Mouse (Mus musculus) brown adipose tissue, adult 24 weeks (tissue): ENCODE results near the gene Syce2. TPM values are rescaled to one million over a fixed set of nuclear protein-coding genes. Genes with fewer than 3 reads are reported as not detected.
"Not testable (repeated sequence)": the region's sequence is repeated elsewhere in the genome, so short reads cannot be mapped to it uniquely, and the experiment has no call there.

Experiments used
- H3K27ac ChIP-seq: fragments of 200-500 bp; replicated peaks from 2 replicates; pipeline ENCODE4 v1.5.1; 2012; ENCODE audit warnings: low read depth, mild to moderate bottlenecking, low read length
- H3K4me1 ChIP-seq: fragments of 200-500 bp; 2 replicates; pipeline ENCODE4 v1.6.1; 2012; ENCODE audit warnings: low read length, mixed read lengths; ENCODE audit not compliant: control insufficient read depth, insufficient read depth, insufficient read length
- H3K4me3 ChIP-seq: fragments of 200-500 bp; 2 replicates; pipeline ENCODE4 v1.5.1; 2012; ENCODE audit warnings: low read depth, mild to moderate bottlenecking, low read length, moderate library complexity; ENCODE audit not compliant: insufficient read depth
- polyA plus RNA-seq: library from polyadenylated mRNA; stranded (reverse); fragments of >200 nt; gene quantifications from 2 replicates; pipeline ENCODE4 v1.2.4, GENCODE M21; 2012; ENCODE audit not compliant: missing spikeins, insufficient read depth, insufficient read length

Gene Syce2
- polyA plus RNA-seq = 3.3 and 3.6 TPM in 2 replicates

DNA sequence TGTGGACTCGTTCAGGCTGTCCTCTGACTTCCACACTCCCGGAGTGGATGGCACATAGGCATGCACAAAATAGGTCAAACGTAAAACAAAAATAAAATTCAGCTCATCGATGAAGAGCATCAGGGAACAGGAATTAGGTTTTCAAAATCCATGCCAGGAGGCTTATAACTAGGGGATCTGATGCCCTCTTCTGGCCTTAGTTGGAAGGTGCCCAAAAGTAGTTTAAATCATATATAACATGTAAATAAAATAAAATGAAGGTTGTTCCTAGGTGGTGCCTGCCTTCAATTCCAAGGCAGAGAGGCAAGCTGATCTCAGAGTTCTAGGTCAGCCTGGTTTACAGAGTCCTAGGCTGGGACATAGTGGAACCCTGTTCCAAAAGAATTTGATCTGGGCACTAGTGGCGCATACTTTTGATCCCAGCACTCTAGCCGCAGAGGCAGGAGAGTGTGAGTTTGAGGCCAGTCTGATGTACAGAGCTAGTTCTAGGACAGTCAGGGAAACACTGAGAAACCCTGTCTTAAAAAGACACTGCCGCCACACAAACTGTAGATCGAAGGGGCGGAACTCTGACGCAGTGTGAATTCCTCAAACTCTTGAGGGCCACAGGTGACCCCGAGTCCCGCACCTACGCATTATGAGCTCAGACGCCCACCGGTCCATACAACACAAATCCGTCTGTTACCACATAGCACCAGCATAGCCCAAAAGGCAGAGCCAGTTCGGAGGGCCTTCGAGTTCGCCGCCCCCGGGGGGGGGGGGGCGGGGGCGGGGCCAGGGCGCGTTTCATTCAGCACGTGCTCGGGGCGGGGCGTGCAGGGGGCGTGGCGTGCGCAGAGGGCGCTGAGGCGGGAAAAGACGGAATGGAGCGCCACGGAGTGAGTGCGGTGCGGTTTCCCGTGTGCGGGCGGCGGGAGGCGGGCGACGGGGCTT, at the start of gene Syce2:
Syce2 (plus strand) TSS at position 736 of the 933 bp plus-strand sequence.
- Histone ChIP-seq H3K27ac (0 out of 2 replicates have a peak within 1 kb of the TSS, but pooled peaks have one; percentile 43), H3K4me1 (peaks cover 3% of the 10 kb centered on the region; the same call in 1 of the 2 replicates), H3K4me3 (peak within 1 kb of the TSS; percentile 67)

DNA sequence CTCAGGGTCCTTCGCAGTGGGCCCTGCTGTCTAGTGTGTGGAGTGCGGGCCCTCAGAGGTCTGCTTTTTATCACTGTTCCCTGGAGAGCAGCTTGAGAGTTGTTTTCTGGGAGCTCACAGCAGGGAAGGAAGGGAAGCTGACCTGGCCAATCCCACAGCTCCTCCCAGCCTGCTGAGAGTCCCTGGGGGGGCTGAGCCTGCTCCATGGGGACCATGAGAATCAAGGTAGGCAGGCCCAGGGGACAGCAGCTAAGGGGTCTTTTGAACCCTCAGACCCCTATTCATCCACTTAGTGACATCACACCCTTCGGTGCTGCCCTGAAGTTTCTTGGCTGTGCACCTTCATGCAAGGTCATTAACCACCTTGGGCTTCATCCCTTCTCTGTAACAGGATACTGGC, 49.2 kb upstream of the Syce2 start, which contains the start of gene Dand5:
Dand5 (minus strand) TSS at position 101 of the 400 bp plus-strand sequence.
- Histone ChIP-seq H3K4me3 (no peak within 1 kb of the TSS), H3K27ac (no peak within 1 kb of the TSS), H3K4me1 (no peaks in the 10 kb centered on the region)

DNA sequence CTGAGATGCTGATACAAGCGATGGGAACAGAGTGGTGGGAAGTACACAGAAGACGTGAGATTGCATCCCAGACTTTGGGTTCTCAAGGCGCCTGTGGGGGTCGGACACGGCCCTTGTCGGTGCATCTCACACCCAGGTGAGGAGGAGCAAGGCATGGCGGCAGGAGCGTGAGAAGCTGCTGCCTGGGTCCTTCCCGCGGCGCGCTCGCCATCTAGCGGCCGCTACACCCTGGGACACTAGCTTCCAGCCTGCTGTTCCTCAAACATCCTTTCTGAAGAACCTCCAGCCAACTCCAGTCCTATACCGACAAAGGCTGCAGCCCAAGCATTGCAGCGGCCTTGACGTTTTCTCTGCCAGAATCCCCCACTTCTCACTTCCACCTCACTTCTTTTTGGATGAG, 48.3 kb upstream of the Syce2 start:
- H3K27ac ChIP-seq = no peak overlapping the region
- no peaks in the 10 kb centered on the region for H3K4me1 ChIP-seq
- no peak overlapping the region for H3K4me3 ChIP-seq

DNA sequence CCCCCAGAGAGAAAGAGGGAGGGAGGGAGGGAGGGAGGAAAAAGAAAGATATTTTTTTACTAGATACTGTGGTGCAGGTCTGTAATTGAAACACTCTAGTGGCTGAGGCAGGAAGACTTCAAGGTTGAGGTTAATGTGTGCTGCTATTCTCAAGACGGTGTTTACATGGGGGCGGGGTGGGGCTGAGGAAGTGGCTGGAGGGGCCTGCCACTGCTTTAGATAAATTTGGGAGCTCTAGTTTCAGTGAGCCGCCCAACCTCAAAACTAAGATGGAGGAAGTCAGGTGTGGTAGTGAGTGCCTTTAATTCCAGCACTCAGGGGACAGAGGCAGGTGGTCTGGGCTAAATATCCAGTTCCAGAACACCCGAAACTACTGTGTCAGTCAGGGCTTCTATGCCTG, 46.3 kb upstream of the Syce2 start:
- Histone ChIP-seq H3K4me1 (no peaks in the 10 kb centered on the region), H3K27ac (no peak overlapping the region), H3K4me3 (no peak overlapping the region)

DNA sequence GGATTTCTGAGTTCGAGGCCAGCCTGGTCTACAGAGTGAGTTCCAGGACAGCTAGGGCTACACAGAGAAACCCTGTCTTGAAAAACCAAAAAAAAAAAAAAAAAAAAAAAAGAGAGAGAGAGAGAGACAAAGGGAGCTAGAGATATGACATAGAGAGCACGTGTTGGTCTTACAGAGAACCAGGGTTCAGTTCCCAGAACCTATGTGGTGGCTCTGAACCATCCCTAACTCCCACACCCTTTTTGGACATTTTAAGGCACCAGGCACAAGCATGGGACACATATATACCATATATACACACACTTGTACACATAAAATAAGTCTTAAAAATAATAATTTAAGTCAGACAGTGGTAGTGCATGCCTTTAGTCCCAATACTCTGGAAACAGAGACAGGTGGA, 45.4 kb upstream of the Syce2 start:
- not testable (repeated sequence) for H3K27ac ChIP-seq, H3K4me1 ChIP-seq, H3K4me3 ChIP-seq

DNA sequence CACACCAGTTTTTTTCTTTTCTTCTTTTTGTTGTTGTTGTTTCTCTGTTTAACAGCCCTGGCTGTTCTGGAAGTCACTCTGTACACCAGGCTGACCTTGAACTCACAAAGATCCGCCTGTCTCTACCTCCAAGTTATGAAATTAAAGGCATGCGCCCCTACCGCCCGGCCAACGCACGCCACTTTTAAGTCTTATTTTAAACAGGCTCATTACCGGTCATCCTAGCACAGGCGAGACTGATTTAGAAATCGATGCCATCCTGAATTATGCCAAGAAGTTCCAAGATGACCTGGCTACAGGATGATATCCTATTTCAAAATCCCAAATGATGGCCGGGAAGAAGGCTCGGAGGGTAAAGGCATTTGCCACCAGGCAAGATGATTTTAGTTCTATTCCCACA, 40.4 kb upstream of the Syce2 start, which contains the start of gene Gadd45gip1:
Gadd45gip1 (plus strand) TSS at position 33 of the 400 bp plus-strand sequence.
- H3K4me1 ChIP-seq = no peaks in the 10 kb centered on the region
- peak within 1 kb of the TSS; percentile 72 for H3K27ac ChIP-seq
- H3K4me3 ChIP-seq = peak within 1 kb of the TSS; percentile 86

DNA sequence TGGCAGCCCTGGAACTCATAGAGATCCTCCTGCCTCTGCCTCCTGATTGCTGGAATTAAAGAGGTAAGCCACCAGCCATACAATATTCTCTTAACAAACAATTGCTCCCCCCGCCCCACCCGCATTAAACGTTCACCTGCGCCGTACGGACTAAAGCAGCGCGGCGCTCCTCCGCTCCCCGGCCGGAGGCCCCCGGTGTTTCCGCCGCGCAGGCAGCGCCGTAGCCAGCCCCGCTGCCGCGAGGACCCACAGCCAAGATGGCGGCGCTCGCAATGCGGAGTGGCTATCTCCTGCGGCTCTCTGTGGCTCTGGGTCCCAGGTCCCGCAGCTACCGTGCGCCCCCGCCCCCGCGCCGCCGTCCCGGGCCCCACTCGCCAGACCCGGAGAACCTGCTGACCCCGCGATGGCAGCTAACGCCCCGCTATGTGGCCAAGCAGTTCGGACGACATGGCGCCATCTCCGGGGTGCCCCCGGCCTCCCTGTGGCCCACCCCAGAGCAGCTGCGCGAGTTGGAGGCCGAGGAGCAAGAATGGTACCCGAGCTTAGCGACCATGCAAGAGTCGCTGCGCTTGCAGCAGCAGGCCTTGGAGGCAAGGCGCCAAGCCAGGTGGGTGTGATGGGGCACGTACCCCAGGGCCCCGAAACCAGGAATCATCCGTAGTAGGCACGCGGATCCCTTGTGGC, 39.7 kb upstream of the Syce2 start:
- peak overlapping the region; percentile 72 for H3K27ac ChIP-seq
- peak overlapping the region; percentile 86 for H3K4me3 ChIP-seq
- no peaks in the 10 kb centered on the region for H3K4me1 ChIP-seq

DNA sequence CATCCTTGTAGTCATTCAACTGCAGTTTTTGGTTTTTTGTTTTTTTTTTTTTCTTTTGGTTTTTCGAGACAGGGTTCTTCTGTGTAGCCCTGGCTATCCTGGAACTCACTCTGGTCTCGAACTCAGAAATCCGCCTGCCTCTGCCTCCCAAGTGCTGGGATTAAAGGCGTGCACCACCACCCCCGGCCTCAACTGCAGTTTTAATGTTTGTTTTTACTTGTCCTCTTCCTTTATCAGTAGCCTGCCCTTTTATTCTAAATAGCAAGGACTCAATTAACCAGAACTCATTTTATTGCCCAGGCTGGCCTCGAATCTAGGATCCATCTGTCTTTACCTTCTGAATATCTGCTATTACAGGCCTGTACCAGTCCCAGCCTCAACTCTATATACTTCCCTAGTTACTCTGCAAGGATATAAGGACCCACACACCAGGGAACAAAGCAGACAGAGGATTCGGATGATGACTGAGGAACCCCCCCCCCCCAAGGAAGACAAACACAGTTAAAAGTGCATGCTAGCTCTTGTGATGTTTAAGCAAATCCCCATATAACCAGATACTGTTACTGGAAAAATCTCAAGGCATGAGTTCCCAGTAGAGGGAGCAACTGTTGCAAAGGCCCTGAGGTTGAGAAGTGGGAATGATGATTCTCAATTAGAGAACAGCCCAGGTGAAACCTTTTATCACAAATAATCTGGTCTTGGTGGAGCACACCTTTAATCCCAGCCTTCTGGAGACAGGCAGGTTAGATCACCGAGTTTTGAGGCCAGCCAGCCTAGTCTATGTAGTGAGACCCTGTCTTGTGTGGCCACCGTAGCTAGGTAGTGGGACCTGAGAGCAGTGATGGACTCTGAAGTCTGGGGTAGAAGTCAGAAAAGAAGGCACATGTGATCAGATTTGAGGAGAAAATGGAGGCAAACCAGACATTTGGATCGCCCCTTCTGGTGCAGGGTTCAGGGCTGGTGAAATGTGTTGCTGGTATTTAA, 38.9 kb upstream of the Syce2 start:
- Histone ChIP-seq H3K4me1 (no peaks in the 10 kb centered on the region), H3K4me3 (peak overlapping the region; percentile 86), H3K27ac (peak overlapping the region; percentile 52; the same call in 1 of the 2 replicates)

DNA sequence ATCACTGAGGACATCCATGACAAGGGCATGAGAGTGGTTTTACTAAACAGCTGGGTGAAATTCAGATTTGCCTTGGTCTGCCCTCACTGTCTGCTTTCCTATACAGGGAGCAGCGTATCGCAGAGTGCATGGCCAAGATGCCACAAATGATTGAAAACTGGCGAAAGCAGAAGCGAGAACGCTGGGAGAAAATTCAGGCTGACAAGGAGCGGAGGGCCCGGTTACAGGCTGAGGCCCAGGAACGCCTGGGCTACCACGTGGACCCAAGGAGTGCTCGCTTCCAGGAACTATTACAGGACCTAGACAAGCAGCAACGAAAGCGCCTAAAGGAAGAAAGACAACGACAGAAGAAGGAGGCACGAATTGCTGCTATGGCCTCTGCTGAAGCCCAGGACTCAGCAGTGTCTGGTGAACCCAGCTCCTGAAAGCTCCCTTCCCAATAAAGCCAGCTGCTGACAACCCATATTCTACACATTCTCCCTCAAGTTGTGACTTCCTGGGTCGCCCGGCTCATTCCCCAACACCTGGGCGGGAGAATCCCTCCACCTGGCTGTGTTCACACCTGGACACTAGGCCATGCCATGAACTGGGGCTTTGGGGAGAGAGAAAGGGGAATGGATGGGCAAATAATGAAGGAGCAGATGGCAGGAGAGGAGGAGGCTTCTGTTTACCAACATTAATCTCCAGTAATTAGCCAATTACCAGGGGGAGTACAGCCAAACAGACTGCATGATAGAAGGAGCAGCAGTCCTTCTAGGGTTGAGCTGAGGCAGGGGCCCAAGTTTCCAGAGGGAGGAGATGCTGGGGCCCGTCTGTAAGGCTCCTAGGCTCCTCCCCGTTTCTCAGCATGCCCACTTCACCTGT, 37.7 kb upstream of the Syce2 start:
- no peak overlapping the region for H3K4me3 ChIP-seq
- no peak overlapping the region for H3K27ac ChIP-seq
- no peaks in the 10 kb centered on the region for H3K4me1 ChIP-seq

DNA sequence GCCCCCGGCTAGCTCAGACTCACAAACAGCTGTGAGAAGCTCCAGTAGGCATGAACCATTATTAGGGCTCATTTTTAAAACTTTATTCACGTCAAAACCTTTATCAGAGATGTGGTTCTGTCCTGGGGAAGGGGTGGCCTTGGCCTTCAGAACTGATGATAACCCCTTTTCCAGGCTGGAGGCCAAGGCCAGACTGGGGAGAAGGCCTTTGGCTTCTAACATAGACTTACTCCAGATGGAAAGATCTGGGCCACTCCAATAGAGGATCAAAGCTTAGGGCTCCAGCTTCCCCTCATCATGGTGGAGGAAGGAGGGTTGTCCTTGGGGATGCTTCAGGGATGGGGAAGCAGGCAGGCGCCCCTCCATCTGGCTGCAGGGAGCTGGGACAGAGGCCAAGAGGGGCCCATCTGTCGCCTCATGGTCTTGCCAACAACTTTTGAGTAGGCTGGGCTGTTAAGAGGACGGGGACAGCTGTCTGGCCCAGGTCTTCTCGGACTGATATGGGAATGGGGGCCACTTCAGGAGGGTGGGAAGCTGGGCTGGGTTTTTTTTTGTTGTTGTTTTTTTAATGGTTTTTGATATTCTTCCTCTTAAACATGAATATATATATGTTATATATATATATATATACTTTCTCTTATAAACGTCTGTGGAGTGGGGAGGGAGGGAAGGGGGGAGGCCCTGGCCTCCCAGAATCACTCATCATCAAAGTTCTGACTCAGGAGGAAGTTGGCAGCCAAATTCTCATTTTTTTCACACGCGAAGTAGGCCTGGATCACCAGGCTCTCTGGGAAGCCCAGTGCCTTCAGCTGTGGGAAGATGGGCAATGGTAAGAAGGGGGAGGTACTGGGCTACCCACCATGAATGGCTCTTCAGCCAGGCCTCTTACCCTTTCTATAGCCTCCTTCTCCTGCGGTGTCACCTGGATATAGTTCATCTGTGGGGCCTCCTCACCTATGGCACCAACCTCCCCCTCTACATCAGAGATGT, 36.8 kb upstream of the Syce2 start:
- no peak overlapping the region for H3K27ac ChIP-seq
- H3K4me3 ChIP-seq = no peak overlapping the region
- H3K4me1 ChIP-seq = no peaks in the 10 kb centered on the region

DNA sequence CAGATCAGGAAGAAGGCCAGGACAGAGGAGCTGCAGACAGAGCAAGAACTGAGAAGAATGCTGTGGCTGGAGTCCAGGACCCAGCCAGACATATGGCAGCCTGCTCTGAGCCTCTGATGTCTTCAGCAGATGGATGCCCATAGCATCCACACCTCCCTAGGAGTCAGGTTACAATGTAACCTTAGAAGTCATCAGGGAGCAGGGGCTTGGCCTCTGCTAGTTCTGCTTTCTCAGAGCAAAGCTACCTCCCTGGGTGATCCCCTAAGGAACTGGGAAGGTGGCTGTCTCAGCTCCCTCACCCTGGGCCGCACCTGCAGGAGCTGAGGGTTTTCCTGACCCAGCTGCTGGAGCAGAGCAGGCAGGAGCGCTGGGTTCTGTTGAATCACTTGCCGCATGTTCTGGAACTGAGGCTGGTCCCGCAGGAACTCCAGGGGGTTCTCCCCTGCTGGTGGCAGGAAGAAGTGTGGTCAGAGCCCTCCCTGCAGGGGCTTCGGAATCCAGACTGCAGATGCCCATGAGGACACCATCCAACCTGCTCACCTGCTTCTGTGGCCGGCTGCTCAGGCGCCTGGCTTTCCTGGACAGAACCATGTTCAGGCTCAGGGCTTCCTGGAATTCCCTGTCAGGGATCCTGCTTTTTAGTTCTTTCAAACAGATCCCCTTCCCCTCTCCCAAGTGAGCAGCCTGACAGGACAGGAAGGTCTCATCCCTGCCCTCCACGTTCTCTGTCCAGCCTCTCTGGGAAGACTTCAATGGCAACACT, 34.6 kb upstream of the Syce2 start:
- no peak overlapping the region for H3K27ac ChIP-seq
- H3K4me1 ChIP-seq = no peaks in the 10 kb centered on the region
- no peak overlapping the region for H3K4me3 ChIP-seq

DNA sequence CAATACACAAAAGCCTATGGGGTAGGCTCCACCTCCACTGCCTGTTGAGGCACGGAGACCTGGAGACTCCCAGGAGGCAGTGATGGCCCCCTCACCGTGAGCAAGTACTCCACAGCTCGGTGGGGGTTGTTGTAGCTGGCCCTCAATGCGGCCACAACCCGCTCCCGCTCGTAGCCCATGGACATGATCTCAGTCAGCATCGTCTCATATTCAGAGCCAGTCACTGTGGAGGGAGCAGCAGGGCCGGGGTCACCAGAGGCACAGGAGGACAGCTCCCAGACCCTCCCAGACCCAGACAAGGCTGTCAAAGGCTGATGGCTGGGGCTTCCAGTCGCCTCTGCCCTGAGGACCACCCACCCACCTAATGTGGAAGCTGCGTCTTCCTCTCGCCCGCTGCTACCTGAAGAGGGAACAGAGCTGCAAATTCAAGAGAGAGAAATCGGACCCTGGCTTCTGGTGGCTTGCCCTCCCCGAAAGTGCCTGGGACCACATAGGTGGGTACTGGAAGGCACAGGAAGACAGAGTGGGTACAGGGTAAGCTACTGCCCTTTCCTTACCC, 33.9 kb upstream of the Syce2 start:
- no peaks in the 10 kb centered on the region for H3K4me1 ChIP-seq
- H3K27ac ChIP-seq = no peak overlapping the region
- no peak overlapping the region for H3K4me3 ChIP-seq
